Mouse (Mus musculus): ENCODE results near the gene Tnpo1.

Gene Tnpo1

GRCm38 (mm10) chr13:98924897-98925485 lies 1.2 kb downstream of the Tnpo1 start:
- no peak for DNase-seq

- DNase-seq, result no peak
Observed at GRCm38 (mm10) chr13:98922806-98923205, 3.4 kb downstream of the Tnpo1 start.

GRCm38 (mm10) chr13:98921276-98921675 lies 4.9 kb downstream of the Tnpo1 start:
- DNase-seq, result no peak

- no peak for DNase-seq
Observed at GRCm38 (mm10) chr13:98920300-98920699, 5.9 kb downstream of the Tnpo1 start.

GRCm38 (mm10) chr13:98919695-98920094 lies 6.5 kb downstream of the Tnpo1 start:
- no peak for DNase-seq

GRCm38 (mm10) chr13:98917851-98918250 lies 8.3 kb downstream of the Tnpo1 start:
- no peak for DNase-seq

GRCm38 (mm10) chr13:98915591-98915990 lies 10.6 kb downstream of the Tnpo1 start:
- no peak for DNase-seq

GRCm38 (mm10) chr13:98914844-98915212 lies 11.4 kb downstream of the Tnpo1 start:
- DNase-seq, result no peak

GRCm38 (mm10) chr13:98914010-98914843 lies 12.0 kb downstream of the Tnpo1 start:
- DNase-seq, result no peak

GRCm38 (mm10) chr13:98913196-98913595 lies 13.0 kb downstream of the Tnpo1 start:
- no peak for DNase-seq

GRCm38 (mm10) chr13:98912602-98913001 lies 13.6 kb downstream of the Tnpo1 start:
- DNase-seq, result peak; percentile 48

- DNase-seq, result no peak
Observed at GRCm38 (mm10) chr13:98910801-98911200, 15.4 kb downstream of the Tnpo1 start.

GRCm38 (mm10) chr13:98904608-98905007 lies 21.6 kb downstream of the Tnpo1 start:
- DNase-seq, result no peak

- DNase-seq, result no peak
Observed at GRCm38 (mm10) chr13:98902366-98903025, 23.7 kb downstream of the Tnpo1 start.

- no peak for DNase-seq
Observed at GRCm38 (mm10) chr13:98899550-98899949, 26.6 kb downstream of the Tnpo1 start.

GRCm38 (mm10) chr13:98897577-98897976 lies 28.6 kb downstream of the Tnpo1 start:
- DNase-seq, result no peak

GRCm38 (mm10) chr13:98896434-98897126 lies 29.6 kb downstream of the Tnpo1 start:
- DNase-seq, result peak; percentile 33

GRCm38 (mm10) chr13:98896013-98896412 lies 30.2 kb downstream of the Tnpo1 start:
- no peak for DNase-seq

GRCm38 (mm10) chr13:98894900-98895299 lies 31.3 kb downstream of the Tnpo1 start:
- DNase-seq, result no peak

GRCm38 (mm10) chr13:98891443-98891842 lies 34.7 kb downstream of the Tnpo1 start:
- DNase-seq, result no peak

GRCm38 (mm10) chr13:98890871-98891219 lies 35.3 kb downstream of the Tnpo1 start:
- peak; percentile 86 for DNase-seq

GRCm38 (mm10) chr13:98890137-98890870 lies 35.9 kb downstream of the Tnpo1 start:
- peak; percentile 85 for DNase-seq

GRCm38 (mm10) chr13:98889211-98889610 lies 37.0 kb downstream of the Tnpo1 start:
- DNase-seq, result no peak
